Mouse (Mus musculus) heart, postnatal 0 days (tissue): Measurements from ENCODE around the gene Arhgef10l.

Experiments
- CTCF ChIP-seq: IDR thresholded peaks from 2 replicates; pipeline ENCODE4 v1.5.1; 2016; ENCODE audit warnings: antibody characterized with exemption, control low read depth, low read depth
- EP300 ChIP-seq: IDR thresholded peaks from 2 replicates; pipeline ENCODE4 v1.6.1; 2016; ENCODE audit warnings: antibody characterized with exemption, low read depth

GRCm38 (mm10) chr4:140713480-140714365 lies 47.9 kb upstream of the Arhgef10l start:
- TF ChIP-seq CTCF (peak; percentile 100), EP300 (no peak)
